In the genomic region with DNA sequence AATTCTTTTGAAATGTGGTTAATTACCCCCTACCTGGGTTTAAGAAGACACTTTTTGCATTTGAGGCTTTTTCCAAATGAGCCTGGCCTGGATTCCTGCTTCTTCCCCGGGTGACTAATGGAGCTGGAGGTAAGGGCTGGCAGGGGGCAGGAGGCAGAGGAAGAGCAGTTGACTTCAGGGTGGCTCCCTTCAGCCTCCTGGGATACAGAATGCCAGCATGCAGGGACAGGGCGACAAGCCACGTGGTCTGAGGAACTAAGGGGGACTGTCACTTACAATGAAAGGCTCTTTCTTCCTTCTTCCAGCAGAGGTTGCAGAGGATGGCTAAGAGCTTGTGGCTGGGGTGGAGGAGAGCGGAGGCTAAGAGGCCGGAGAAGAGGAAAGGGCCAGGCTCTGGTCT, we compare ENCODE assay signal across 24 mouse cellular contexts.
DNase-seq lines count a peak whose midpoint lies in the region; ATAC-seq lines count a peak whose summit lies in the region.
"Had no signal": no experiment of that assay in that cellular context is flagged by ENCODE, and none has a peak within 500 bp of the region (broad histone marks: within the 10 kb centered on the region; RNA-seq: fewer than 3 reads in every experiment).

No protein-coding gene starts in this region.

- no peak overlapping the region for H3K9ac ChIP-seq in forebrain, embryonic 12.5 days
- H3K9ac ChIP-seq in neural tube, embryonic 12.5 days = no peak overlapping the region
- H3K9ac ChIP-seq in hindbrain, embryonic 14.5 days = no peak overlapping the region
- H3K9ac ChIP-seq: embryonic facial prominence, embryonic 15.5 days; heart, embryonic 13.5 days; kidney, embryonic 15.5 days; limb, embryonic 13.5 days; liver, embryonic 13.5 days; lung, embryonic 14.5 days had no signal

- H3K9me3 ChIP-seq in forebrain, embryonic 10.5 days = no peaks in the 10 kb centered on the region
- no peaks in the 10 kb centered on the region for H3K9me3 ChIP-seq in forebrain, embryonic 12.5 days
- no peaks in the 10 kb centered on the region for H3K9me3 ChIP-seq in neural tube, embryonic 12.5 days
- H3K9me3 ChIP-seq in hindbrain, embryonic 14.5 days (ENCODE audit: control insufficient read depth, low read length) = no peaks in the 10 kb centered on the region
- H3K9me3 ChIP-seq: embryonic facial prominence, embryonic 15.5 days; heart, embryonic 13.5 days; kidney, embryonic 15.5 days; limb, embryonic 13.5 days; liver, embryonic 13.5 days had no signal

- no peak overlapping the region for H3K4me2 ChIP-seq in forebrain, embryonic 12.5 days
- 0 out of 2 replicates have a peak overlapping the region, but pooled peaks have one; percentile 9 for H3K4me2 ChIP-seq in neural tube, embryonic 12.5 days (replicated peaks)
- no peak overlapping the region for H3K4me2 ChIP-seq in hindbrain, embryonic 14.5 days (replicated peaks)
- H3K4me2 ChIP-seq: embryonic facial prominence, embryonic 15.5 days; heart, embryonic 13.5 days; kidney, embryonic 15.5 days; limb, embryonic 13.5 days; liver, embryonic 13.5 days; lung, embryonic 14.5 days had no signal

- WGBS in forebrain, embryonic 10.5 days = 8% methylated on average over 5 of the region's 5 CpGs
- 3% methylated on average over 5 of the region's 5 CpGs for WGBS in forebrain, embryonic 12.5 days
- WGBS in neural tube, embryonic 12.5 days = 18% methylated on average over 5 of the region's 5 CpGs
- WGBS in hindbrain, embryonic 14.5 days = 10% methylated on average over 5 of the region's 5 CpGs

- peaks cover 89% of the 10 kb centered on the region for H3K27me3 ChIP-seq in forebrain, embryonic 10.5 days (ENCODE audit: poor library complexity, severe bottlenecking)
- H3K27me3 ChIP-seq in forebrain, embryonic 12.5 days = peaks cover 47% of the 10 kb centered on the region
- H3K27me3 ChIP-seq in neural tube, embryonic 12.5 days (replicated peaks) = peaks cover 3% of the 10 kb centered on the region; the same call in 1 of the 2 replicates
- H3K27me3 ChIP-seq in hindbrain, embryonic 14.5 days (ENCODE audit: control insufficient read depth, insufficient read depth, low read length) = peaks cover 6% of the 10 kb centered on the region; the same call in 1 of the 2 replicates
- H3K27me3 ChIP-seq: liver, embryonic 13.5 days had no signal

- H3K4me1 ChIP-seq in forebrain, embryonic 10.5 days = peaks cover 24% of the 10 kb centered on the region
- H3K4me1 ChIP-seq in forebrain, embryonic 12.5 days = peaks cover 12% of the 10 kb centered on the region
- peaks cover 5% of the 10 kb centered on the region for H3K4me1 ChIP-seq in neural tube, embryonic 12.5 days
- 0 out of 2 replicates have a peak, but pooled peaks cover 15% of the 10 kb centered on the region for H3K4me1 ChIP-seq in hindbrain, embryonic 14.5 days (replicated peaks; ENCODE audit: control insufficient read depth, insufficient read depth, low read length)

- no peak for DNase-seq in forebrain, embryonic 10.5 days (ENCODE audit: extremely low spot score, low spot score)
- DNase-seq in neural tube, embryonic 10.5 days (ENCODE audit: extremely low spot score, low spot score) = no peak
- no peak for DNase-seq in hindbrain, embryonic 14.5 days (ENCODE audit: low spot score)
- DNase-seq in retina, embryonic 14.5 days (ENCODE audit: low spot score) = peak; percentile 32
- DNase-seq: cerebellum, adult 8-10 months; gastrocnemius, postnatal 14 days; heart, adult 18-20 months; kidney, postnatal 4 days; layer of hippocampus, adult 9-11 months; liver, embryonic 13.5 days; lung, embryonic 14.5 days; lung, postnatal 36 days; right cerebral cortex, postnatal 25 days; thymus, postnatal 36 days had no signal

- H3K27ac ChIP-seq in forebrain, embryonic 10.5 days = peak overlapping the region; percentile 35; the same call in 1 of the 2 replicates
- H3K27ac ChIP-seq in forebrain, embryonic 12.5 days = no peak overlapping the region
- no peak overlapping the region for H3K27ac ChIP-seq in neural tube, embryonic 12.5 days
- no peak overlapping the region for H3K27ac ChIP-seq in hindbrain, embryonic 14.5 days
- H3K27ac ChIP-seq: embryonic facial prominence, embryonic 15.5 days; heart, embryonic 13.5 days; kidney, embryonic 15.5 days; limb, embryonic 13.5 days; liver, embryonic 13.5 days had no signal

- ATAC-seq in forebrain, embryonic 12.5 days (ENCODE audit: low FRiP score) = no peak
- ATAC-seq in neural tube, embryonic 12.5 days (ENCODE audit: low FRiP score, low read depth) = no peak
- ATAC-seq in hindbrain, embryonic 14.5 days (ENCODE audit: low FRiP score) = peak; percentile 68; the same call in 1 of the 2 replicates
- no peak for ATAC-seq in megakaryocyte, adult 5-6 weeks (ENCODE audit: poor library complexity, severe bottlenecking)
- ATAC-seq in CD4-positive, CD25-positive, alpha-beta regulatory T cell, adult 4 months = no peak
- ATAC-seq: intestine, embryonic 16.5 days had no signal

- H3K36me3 ChIP-seq in forebrain, embryonic 10.5 days (replicated peaks) = no peaks in the 10 kb centered on the region
- no peaks in the 10 kb centered on the region for H3K36me3 ChIP-seq in forebrain, embryonic 12.5 days (replicated peaks)
- no peaks in the 10 kb centered on the region for H3K36me3 ChIP-seq in neural tube, embryonic 12.5 days
- no peaks in the 10 kb centered on the region for H3K36me3 ChIP-seq in hindbrain, embryonic 14.5 days (replicated peaks; ENCODE audit: control insufficient read depth, insufficient read depth)
- H3K36me3 ChIP-seq: embryonic facial prominence, embryonic 15.5 days; heart, embryonic 13.5 days; kidney, embryonic 15.5 days; limb, embryonic 13.5 days; liver, embryonic 13.5 days had no signal

- no peak overlapping the region for H3K4me3 ChIP-seq in forebrain, embryonic 10.5 days
- no peak overlapping the region for H3K4me3 ChIP-seq in forebrain, embryonic 12.5 days (replicated peaks)
- H3K4me3 ChIP-seq in neural tube, embryonic 12.5 days = no peak overlapping the region
- H3K4me3 ChIP-seq in hindbrain, embryonic 14.5 days (replicated peaks; ENCODE audit: low read length) = no peak overlapping the region
- H3K4me3 ChIP-seq: embryonic facial prominence, embryonic 15.5 days; heart, embryonic 13.5 days; kidney, embryonic 15.5 days; limb, embryonic 13.5 days; liver, embryonic 13.5 days; myocyte had no signal
